Mouse (Mus musculus): Measurements from ENCODE around the gene Duxf3. TPM values are rescaled to one million over a fixed set of nuclear protein-coding genes. Genes with fewer than 3 reads are reported as not detected.

Duxf3 gene
- polyA plus RNA-seq, 1 experiment from 2014 or later, result not detected

- H3K4me2 ChIP-seq, result no peak overlapping the region
- no peaks in the 10 kb centered on the region for H3K36me3 ChIP-seq
- WGBS, result 81% methylated on average over 6 of the region's 6 CpGs
- H3K9ac ChIP-seq, result no peak overlapping the region
- H3K9me3 ChIP-seq (replicated peaks), result 0 out of 2 replicates have a peak, but pooled peaks cover 2% of the 10 kb centered on the region
- H3K4me3 ChIP-seq, result no peak overlapping the region
- H3K27ac ChIP-seq, result no peak overlapping the region
- H3K27me3 ChIP-seq, result no peaks in the 10 kb centered on the region
- H3K4me1 ChIP-seq (replicated peaks), result no peaks in the 10 kb centered on the region
- ATAC-seq (replicated peaks; ENCODE audit: insufficient number of reproducible peaks, insufficient read depth, low FRiP score, low read depth), result no peak
Observed at GRCm38 (mm10) chr10:58220726-58221125, 11.7 kb downstream of the Duxf3 start.

DNA sequence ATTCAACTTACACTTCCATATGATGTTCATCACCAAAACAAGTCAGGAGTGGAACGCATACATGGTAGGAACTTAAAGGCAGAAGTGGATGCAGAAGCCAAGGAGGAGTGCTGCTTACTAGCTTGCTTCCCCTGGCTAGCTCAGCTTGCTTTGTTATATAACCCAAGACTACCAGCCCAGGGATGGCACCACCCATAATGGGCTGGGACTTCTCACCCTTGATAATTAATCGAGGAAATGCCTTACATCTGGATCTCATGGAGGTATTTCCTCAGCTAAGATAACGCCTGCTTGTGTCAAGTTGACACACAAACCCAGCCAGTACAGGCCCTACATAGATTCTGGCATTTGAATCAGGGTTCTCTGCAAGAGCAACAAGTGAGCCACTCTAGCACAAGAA, 15.1 kb downstream of the Duxf3 start:
- no peaks in the 10 kb centered on the region for H3K4me1 ChIP-seq (replicated peaks)
- no peak overlapping the region for H3K27ac ChIP-seq
- H3K4me3 ChIP-seq, result no peak overlapping the region
- WGBS, result 70% methylated on average over 3 of the region's 3 CpGs
- no peak for ATAC-seq (replicated peaks; ENCODE audit: insufficient number of reproducible peaks, insufficient read depth, low FRiP score, low read depth)
- no peaks in the 10 kb centered on the region for H3K27me3 ChIP-seq
- 0 out of 2 replicates have a peak, but pooled peaks cover 4% of the 10 kb centered on the region for H3K9me3 ChIP-seq (replicated peaks)
- H3K36me3 ChIP-seq, result no peaks in the 10 kb centered on the region
- no peak overlapping the region for H3K9ac ChIP-seq
- H3K4me2 ChIP-seq, result no peak overlapping the region

GRCm38 (mm10) chr10:58215353-58215752, 17.1 kb downstream of the Duxf3 start:
- H3K9ac ChIP-seq, result no peak overlapping the region
- H3K4me1 ChIP-seq (replicated peaks), result no peaks in the 10 kb centered on the region
- no peak for ATAC-seq (replicated peaks; ENCODE audit: insufficient number of reproducible peaks, insufficient read depth, low FRiP score, low read depth)
- WGBS, result 74% methylated on average over 1 of the region's 1 CpGs
- no peaks in the 10 kb centered on the region for H3K27me3 ChIP-seq
- no peak overlapping the region for H3K27ac ChIP-seq
- H3K4me3 ChIP-seq, result no peak overlapping the region
- no peaks in the 10 kb centered on the region for H3K36me3 ChIP-seq
- H3K9me3 ChIP-seq (replicated peaks), result 0 out of 2 replicates have a peak, but pooled peaks cover 4% of the 10 kb centered on the region
- no peak overlapping the region for H3K4me2 ChIP-seq

DNA sequence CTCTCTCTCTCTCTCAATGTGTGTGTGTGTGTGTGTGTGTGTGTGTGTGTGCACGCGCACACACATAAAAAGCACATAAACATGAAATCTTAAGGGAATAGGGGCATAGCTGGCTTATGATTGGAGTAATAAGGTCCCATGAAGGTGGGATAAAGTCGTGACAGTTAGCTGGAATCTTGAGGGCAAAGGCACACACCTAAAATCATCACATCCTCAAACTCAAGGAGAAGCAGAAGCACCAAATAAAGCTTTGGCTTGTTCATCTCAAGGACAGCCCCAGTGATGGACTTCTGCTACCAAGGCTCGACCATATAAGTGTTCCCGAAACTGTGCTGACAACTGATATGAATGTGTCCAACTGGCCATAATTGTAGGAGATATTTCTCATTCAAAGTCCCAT, 17.5 kb downstream of the Duxf3 start:
- H3K9ac ChIP-seq, result no peak overlapping the region
- H3K4me3 ChIP-seq, result no peak overlapping the region
- 0 out of 2 replicates have a peak, but pooled peaks cover 4% of the 10 kb centered on the region for H3K9me3 ChIP-seq (replicated peaks)
- no peak overlapping the region for H3K27ac ChIP-seq
- no peak; the same call in 1 of the 2 replicates for ATAC-seq (replicated peaks; ENCODE audit: insufficient number of reproducible peaks, insufficient read depth, low FRiP score, low read depth)
- H3K4me1 ChIP-seq (replicated peaks), result no peaks in the 10 kb centered on the region
- 70% methylated on average over 5 of the region's 5 CpGs for WGBS
- no peaks in the 10 kb centered on the region for H3K27me3 ChIP-seq
- no peak overlapping the region for H3K4me2 ChIP-seq
- no peaks in the 10 kb centered on the region for H3K36me3 ChIP-seq

- Histone ChIP-seq H3K4me1 (replicated peaks) (no peaks in the 10 kb centered on the region), H3K27ac (no peak overlapping the region), H3K36me3 (no peaks in the 10 kb centered on the region), H3K27me3 (no peaks in the 10 kb centered on the region), H3K4me3 (no peak overlapping the region), H3K4me2 (no peak overlapping the region), H3K9me3 (replicated peaks) (0 out of 2 replicates have a peak, but pooled peaks cover 4% of the 10 kb centered on the region), H3K9ac (no peak overlapping the region)
- ATAC-seq (replicated peaks; ENCODE audit: insufficient number of reproducible peaks, insufficient read depth, low FRiP score, low read depth), result no peak
Observed at GRCm38 (mm10) chr10:58214497-58214896, 18.0 kb downstream of the Duxf3 start.

GRCm38 (mm10) chr10:58212230-58212629, 20.2 kb downstream of the Duxf3 start:
- ATAC-seq (replicated peaks; ENCODE audit: insufficient number of reproducible peaks, insufficient read depth, low FRiP score, low read depth), result no peak
- Histone ChIP-seq H3K4me1 (replicated peaks) (no peaks in the 10 kb centered on the region), H3K27me3 (no peaks in the 10 kb centered on the region), H3K27ac (no peak overlapping the region), H3K4me3 (no peak overlapping the region), H3K9me3 (replicated peaks) (0 out of 2 replicates have a peak, but pooled peaks cover 4% of the 10 kb centered on the region), H3K9ac (no peak overlapping the region), H3K4me2 (no peak overlapping the region), H3K36me3 (no peaks in the 10 kb centered on the region)
- WGBS, result 66% methylated on average over 7 of the region's 7 CpGs

DNA sequence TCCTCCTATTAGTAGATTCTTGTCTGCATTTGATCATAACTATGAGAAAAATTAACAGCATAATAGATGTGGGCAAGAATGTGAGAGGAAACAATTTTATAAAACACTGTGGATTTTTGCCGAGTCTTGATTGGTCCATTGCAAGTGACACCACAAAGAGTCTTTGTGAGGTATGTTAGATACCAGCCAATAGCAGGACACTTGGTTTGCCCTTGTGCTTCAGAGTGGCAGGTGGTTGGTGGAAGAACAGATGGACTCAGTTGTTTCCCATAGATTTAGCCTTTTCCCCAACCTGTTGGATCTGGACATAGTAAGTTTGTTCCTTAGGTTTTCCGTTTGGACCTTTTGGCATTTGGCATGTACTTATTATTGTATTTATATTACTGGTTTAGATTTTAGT, 21.3 kb downstream of the Duxf3 start:
- Histone ChIP-seq H3K4me2 (no peak overlapping the region), H3K9me3 (replicated peaks) (0 out of 2 replicates have a peak, but pooled peaks cover 9% of the 10 kb centered on the region), H3K36me3 (no peaks in the 10 kb centered on the region), H3K27ac (no peak overlapping the region), H3K27me3 (no peaks in the 10 kb centered on the region), H3K9ac (no peak overlapping the region), H3K4me3 (no peak overlapping the region), H3K4me1 (replicated peaks) (no peaks in the 10 kb centered on the region)
- WGBS, result 75% methylated on average over 2 of the region's 2 CpGs
- ATAC-seq (replicated peaks; ENCODE audit: insufficient number of reproducible peaks, insufficient read depth, low FRiP score, low read depth), result no peak

DNA sequence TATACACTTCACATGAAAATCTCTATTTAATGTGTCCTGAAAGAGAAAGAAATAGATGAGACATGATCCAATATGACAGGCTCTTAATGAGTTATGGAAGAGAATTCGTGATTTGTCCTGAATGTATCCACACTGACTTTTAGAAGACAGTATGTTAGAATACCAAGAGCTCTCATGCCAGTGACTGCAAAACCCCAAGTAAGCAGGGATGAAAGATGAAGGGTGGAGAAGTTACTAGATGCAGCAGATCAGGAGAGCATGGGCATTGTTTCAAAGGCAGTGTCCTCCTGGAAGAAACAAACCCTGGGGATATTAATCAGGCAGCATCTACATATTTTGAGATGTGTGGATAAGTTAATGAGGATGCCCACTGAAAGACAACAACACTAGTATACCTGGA, 22.0 kb downstream of the Duxf3 start:
- Histone ChIP-seq H3K4me2 (no peak overlapping the region), H3K9me3 (replicated peaks) (0 out of 2 replicates have a peak, but pooled peaks cover 7% of the 10 kb centered on the region), H3K27me3 (no peaks in the 10 kb centered on the region), H3K4me1 (replicated peaks) (no peaks in the 10 kb centered on the region), H3K27ac (no peak overlapping the region), H3K4me3 (no peak overlapping the region), H3K36me3 (no peaks in the 10 kb centered on the region), H3K9ac (no peak overlapping the region)
- ATAC-seq (replicated peaks; ENCODE audit: insufficient number of reproducible peaks, insufficient read depth, low FRiP score, low read depth), result no peak
- WGBS, result 50% methylated on average over 1 of the region's 1 CpGs

- H3K9me3 ChIP-seq (replicated peaks), result 0 out of 2 replicates have a peak, but pooled peaks cover 7% of the 10 kb centered on the region
Observed at GRCm38 (mm10) chr10:58209710-58210467, 22.6 kb downstream of the Duxf3 start.

DNA sequence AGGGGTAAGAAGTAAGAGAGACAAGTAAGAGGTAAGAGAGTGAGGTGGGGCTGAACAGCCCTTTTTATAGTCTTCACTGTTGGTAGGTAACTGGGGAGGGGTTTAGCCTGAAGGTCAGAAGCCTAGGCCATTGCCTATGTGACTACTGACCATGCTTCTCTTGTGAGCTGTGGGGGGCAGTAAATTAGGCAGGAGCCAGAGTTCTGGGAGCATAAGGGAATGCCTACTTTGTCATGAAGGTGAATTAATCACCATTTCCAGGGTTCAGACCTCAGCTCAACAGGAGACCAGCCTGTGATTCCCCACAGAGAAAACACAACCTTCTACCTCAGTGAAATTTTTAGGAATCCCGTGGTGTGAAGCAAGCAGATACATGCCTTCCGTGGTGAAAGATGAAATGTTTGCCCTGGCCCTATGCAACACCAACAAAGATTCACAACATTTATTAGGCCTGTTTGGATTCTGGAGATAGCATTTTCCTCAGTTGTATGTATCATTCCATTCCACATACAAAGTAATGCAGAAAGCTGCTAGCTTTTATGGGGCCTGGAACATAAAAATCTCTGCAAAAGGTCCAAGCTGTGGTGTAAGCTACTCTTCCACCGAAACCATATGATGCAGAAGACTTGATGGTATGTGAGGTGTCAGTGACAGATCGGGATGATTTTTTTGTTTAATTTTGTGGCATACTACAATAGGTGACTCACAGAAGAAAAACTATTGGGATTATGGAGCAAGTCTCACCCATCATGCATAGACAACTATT, 25.7 kb downstream of the Duxf3 start:
- Histone ChIP-seq H3K36me3 (no peaks in the 10 kb centered on the region), H3K4me3 (no peak overlapping the region), H3K9me3 (replicated peaks) (0 out of 2 replicates have a peak, but pooled peaks cover 7% of the 10 kb centered on the region), H3K4me2 (no peak overlapping the region), H3K4me1 (replicated peaks) (no peaks in the 10 kb centered on the region), H3K9ac (no peak overlapping the region), H3K27ac (no peak overlapping the region), H3K27me3 (no peaks in the 10 kb centered on the region)
- ATAC-seq (replicated peaks; ENCODE audit: insufficient number of reproducible peaks, insufficient read depth, low FRiP score, low read depth), result peak; percentile 27; the same call in 1 of the 2 replicates
- 74% methylated on average over 4 of the region's 4 CpGs for WGBS

More at GRCm38 (mm10) chr10:58209710-58210467, 22.6 kb downstream of the Duxf3 start:
- no peak overlapping the region for H3K9ac ChIP-seq
- WGBS, result 58% methylated on average over 2 of the region's 2 CpGs
- no peak overlapping the region for H3K4me3 ChIP-seq
- no peaks in the 10 kb centered on the region for H3K27me3 ChIP-seq
- H3K36me3 ChIP-seq, result no peaks in the 10 kb centered on the region
- H3K27ac ChIP-seq, result no peak overlapping the region
- H3K4me1 ChIP-seq (replicated peaks), result no peaks in the 10 kb centered on the region
- ATAC-seq (replicated peaks; ENCODE audit: insufficient number of reproducible peaks, insufficient read depth, low FRiP score, low read depth), result no peak
- H3K4me2 ChIP-seq, result no peak overlapping the region

DNA sequence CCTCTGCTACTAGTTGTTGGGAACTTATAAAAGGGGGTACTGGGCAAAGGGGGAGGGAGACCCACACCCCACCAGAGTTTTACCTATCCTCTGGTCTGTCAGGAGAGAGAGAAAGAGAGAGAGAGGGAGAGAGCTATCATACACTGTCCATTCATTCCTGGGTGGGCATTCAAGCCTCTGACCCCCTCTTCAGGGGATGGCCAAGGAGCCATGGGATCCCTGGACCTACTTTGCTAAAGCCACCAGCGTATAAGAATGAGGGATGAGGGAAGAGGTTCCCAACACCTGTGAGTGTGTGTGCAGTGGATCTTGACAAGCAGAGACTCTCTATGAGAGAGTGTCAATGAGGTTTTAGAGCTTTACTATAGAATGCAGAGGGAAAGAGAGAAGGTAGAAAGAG, 26.5 kb downstream of the Duxf3 start:
- WGBS, result 24% methylated on average over 1 of the region's 1 CpGs
- ATAC-seq (replicated peaks; ENCODE audit: insufficient number of reproducible peaks, insufficient read depth, low FRiP score, low read depth), result no peak; the same call in 1 of the 2 replicates
- Histone ChIP-seq H3K4me3 (no peak overlapping the region), H3K36me3 (no peaks in the 10 kb centered on the region), H3K9ac (no peak overlapping the region), H3K27ac (no peak overlapping the region), H3K27me3 (no peaks in the 10 kb centered on the region), H3K4me2 (no peak overlapping the region), H3K9me3 (replicated peaks) (0 out of 2 replicates have a peak, but pooled peaks cover 7% of the 10 kb centered on the region), H3K4me1 (replicated peaks) (no peaks in the 10 kb centered on the region)
